Mouse (Mus musculus): ENCODE results near the gene Dlx6.

- TF ChIP-seq POLR2A (IDR thresholded peaks at IDR 0.05; ENCODE audit: borderline replicate concordance, low read depth, low read length) (no peak), CTCF (IDR thresholded peaks at IDR 0.05; ENCODE audit: low read depth, low read length) (no peak)
These were observed 3.9 kb downstream of the Dlx6 start for GRCm38 (mm10) chr6:6867031-6867430.

Data from bone marrow macrophage, adult 2 months (primary cell).